Mouse (Mus musculus): ENCODE data around the gene Dmrtb1. TPM values are rescaled to one million over a fixed set of nuclear protein-coding genes. Genes with fewer than 3 reads are reported as not detected.

The Dmrtb1 gene
- polyA plus RNA-seq, 1 experiment from 2014 or later: 0.08 TPM

- no peak for ATAC-seq
Measured at GRCm38 (mm10) chr4:107628921-107629411, 55.1 kb downstream of the Dmrtb1 start.

GRCm38 (mm10) chr4:107628226-107628625, 55.8 kb downstream of the Dmrtb1 start:
- no peak overlapping the region for H3K27ac ChIP-seq (ENCODE audit: low read length)
- no peaks in the 10 kb centered on the region for H3K4me1 ChIP-seq (ENCODE audit: insufficient read depth, low read depth, low read length)
- no peaks in the 10 kb centered on the region for H3K9me3 ChIP-seq (ENCODE audit: low read length)
- H3K27me3 ChIP-seq (replicated peaks; ENCODE audit: insufficient read depth, low read length): no peaks in the 10 kb centered on the region
- H3K36me3 ChIP-seq (ENCODE audit: insufficient read depth, low read length): no peaks in the 10 kb centered on the region
- H3K4me2 ChIP-seq (replicated peaks; ENCODE audit: low read depth, low read length): no peak overlapping the region
- TF ChIP-seq EP300 (IDR thresholded peaks at IDR 0.05): no peak
- no peak for TF ChIP-seq CTCF (IDR thresholded peaks at IDR 0.05)
- 74% methylated on average over 4 of the region's 4 CpGs for WGBS
- ATAC-seq: no peak
- no peak for DNase-seq (ENCODE audit: low spot score)
- no peak overlapping the region for H3K9ac ChIP-seq (replicated peaks; ENCODE audit: low read depth)
- no peak overlapping the region for H3K4me3 ChIP-seq (ENCODE audit: low read depth, low read length)

More at GRCm38 (mm10) chr4:107628921-107629411, 55.1 kb downstream of the Dmrtb1 start:
- no peak for DNase-seq (ENCODE audit: low spot score)
- no peaks in the 10 kb centered on the region for H3K27me3 ChIP-seq (replicated peaks; ENCODE audit: insufficient read depth, low read length)
- no peak overlapping the region for H3K9ac ChIP-seq (replicated peaks; ENCODE audit: low read depth)
- H3K27ac ChIP-seq (ENCODE audit: low read length): no peak overlapping the region
- H3K4me3 ChIP-seq (ENCODE audit: low read depth, low read length): no peak overlapping the region
- WGBS: 36% methylated on average over 17 of the region's 17 CpGs
- no peak overlapping the region for H3K4me2 ChIP-seq (replicated peaks; ENCODE audit: low read depth, low read length)
- H3K36me3 ChIP-seq (ENCODE audit: insufficient read depth, low read length): no peaks in the 10 kb centered on the region
- TF ChIP-seq CTCF (IDR thresholded peaks at IDR 0.05): no peak
- no peaks in the 10 kb centered on the region for H3K9me3 ChIP-seq (ENCODE audit: low read length)
- no peaks in the 10 kb centered on the region for H3K4me1 ChIP-seq (ENCODE audit: insufficient read depth, low read depth, low read length)

Small RNAs within 50 kb of the gene (microRNA-seq; reads per million reads assigned to microRNA genes)
- gene Gm25123: not detected

Other genes with a start within 250 kb of the Dmrtb1 start
- 0.52 and 0.76 TPM in 2 replicates for gene Glis1, start 249.6 kb downstream of the Dmrtb1 start, polyA plus RNA-seq (2015; fragmentation: Nextera tagmentation; extraction: Ambion mirVana)
- gene Lrp8, start 118.0 kb upstream of the Dmrtb1 start, polyA plus RNA-seq (2015; fragmentation: Nextera tagmentation; extraction: Ambion mirVana): 0.56 TPM in 2 replicates
- gene Magoh, start 195.5 kb upstream of the Dmrtb1 start, polyA plus RNA-seq (2015; fragmentation: Nextera tagmentation; extraction: Ambion mirVana): 111 TPM in 2 replicates
- gene 0610037L13Rik, start 205.6 kb upstream of the Dmrtb1 start, polyA plus RNA-seq (2015; fragmentation: Nextera tagmentation; extraction: Ambion mirVana): 92.4 and 92.7 TPM in 2 replicates
- gene Cpt2, start 239.4 kb upstream of the Dmrtb1 start, polyA plus RNA-seq (2015; fragmentation: Nextera tagmentation; extraction: Ambion mirVana): 32.2 and 33.9 TPM in 2 replicates

All from lung, postnatal 0 days (tissue).